Mouse (Mus musculus) ES-Bruce4 (cell line): ENCODE results near the gene Il33. TPM values are rescaled to one million over a fixed set of nuclear protein-coding genes. Genes with fewer than 3 reads are reported as not detected.

Experiments used
- H3K27ac ChIP-seq: 2 replicates; pipeline ENCODE4 v1.5.1; 2012; ENCODE audit warnings: low read length, inconsistent platforms; ENCODE audit not compliant: insufficient read depth
- H3K27me3 ChIP-seq: 2 replicates; pipeline ENCODE4 v1.6.1; 2012; ENCODE audit warnings: mild to moderate bottlenecking, low read length, inconsistent platforms; ENCODE audit not compliant: control insufficient read depth, poor library complexity, insufficient read depth, severe bottlenecking
- H3K36me3 ChIP-seq: 2 replicates; pipeline ENCODE4 v1.6.1; 2012; ENCODE audit warnings: inconsistent platforms, mild to moderate bottlenecking, low read length, moderate library complexity; ENCODE audit not compliant: control insufficient read depth, poor library complexity, insufficient read depth, severe bottlenecking
- H3K4me1 ChIP-seq: one replicate; pipeline ENCODE4 v1.8.1; 2011; ENCODE audit warnings: low read length; ENCODE audit not compliant: control insufficient read depth, insufficient read depth
- H3K4me3 ChIP-seq: 2 replicates; pipeline ENCODE4 v1.5.1; 2011; ENCODE audit warnings: low read depth, mild to moderate bottlenecking, low read length
- H3K9ac ChIP-seq: 2 replicates; pipeline ENCODE4 v1.6.1; 2012; ENCODE audit warnings: low read depth, mild to moderate bottlenecking, inconsistent platforms; ENCODE audit not compliant: poor library complexity, severe bottlenecking
- H3K9me3 ChIP-seq: replicated peaks from 2 replicates; pipeline ENCODE4 v1.6.1; 2012; ENCODE audit warnings: mild to moderate bottlenecking, low read length, inconsistent platforms; ENCODE audit not compliant: control insufficient read depth, poor library complexity, insufficient read depth, severe bottlenecking
- CTCF ChIP-seq: IDR thresholded peaks from one replicate; pipeline ENCODE4 v1.8.1; 2011; ENCODE audit warnings: low read depth, low read length
- EP300 ChIP-seq: IDR thresholded peaks from 2 replicates; pipeline ENCODE4 v1.6.1; 2011; ENCODE audit warnings: low read depth, low read length; ENCODE audit not compliant: insufficient read depth
- POLR2A ChIP-seq: IDR thresholded peaks from one replicate; pipeline ENCODE4 v1.8.1; 2011; ENCODE audit warnings: low read length; ENCODE audit not compliant: insufficient read depth
- polyA plus RNA-seq: library from polyadenylated mRNA; stranded (reverse); fragments of >200 nt; gene quantifications from 2 replicates; pipeline ENCODE4 v1.2.4, GENCODE M21; 2011; ENCODE audit warnings: low read depth; ENCODE audit not compliant: missing spikeins, insufficient read depth, insufficient read length

Gene Il33
- polyA plus RNA-seq, 1 experiment, result 5.3 TPM

DNA sequence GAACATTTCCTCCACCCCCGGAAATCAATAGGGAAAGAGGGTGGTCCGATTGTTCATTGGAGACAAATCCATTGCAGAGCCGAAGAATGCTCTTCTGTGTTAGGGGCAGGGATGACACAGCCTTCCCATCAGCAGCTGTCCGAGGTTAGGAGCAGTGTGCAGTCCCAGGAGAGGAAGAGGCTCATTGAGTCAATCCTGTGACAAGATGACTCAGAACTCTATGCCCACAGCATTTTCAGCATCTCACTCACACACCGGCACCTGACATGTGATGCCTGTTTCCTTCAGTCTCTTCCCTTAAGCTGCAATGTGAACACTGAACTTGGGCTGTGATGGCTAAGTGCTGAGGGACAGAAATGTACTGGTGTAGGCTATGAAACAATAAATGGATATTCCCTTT is 7.5 kb upstream of the Il33 start:
- Histone ChIP-seq H3K27ac (no peak overlapping the region), H3K36me3 (no peaks in the 10 kb centered on the region), H3K9ac (no peak overlapping the region), H3K4me1 (no peaks in the 10 kb centered on the region), H3K27me3 (no peaks in the 10 kb centered on the region), H3K9me3 (no peaks in the 10 kb centered on the region), H3K4me3 (no peak overlapping the region)
- TF ChIP-seq POLR2A (no peak), CTCF (no peak), EP300 (no peak)

DNA sequence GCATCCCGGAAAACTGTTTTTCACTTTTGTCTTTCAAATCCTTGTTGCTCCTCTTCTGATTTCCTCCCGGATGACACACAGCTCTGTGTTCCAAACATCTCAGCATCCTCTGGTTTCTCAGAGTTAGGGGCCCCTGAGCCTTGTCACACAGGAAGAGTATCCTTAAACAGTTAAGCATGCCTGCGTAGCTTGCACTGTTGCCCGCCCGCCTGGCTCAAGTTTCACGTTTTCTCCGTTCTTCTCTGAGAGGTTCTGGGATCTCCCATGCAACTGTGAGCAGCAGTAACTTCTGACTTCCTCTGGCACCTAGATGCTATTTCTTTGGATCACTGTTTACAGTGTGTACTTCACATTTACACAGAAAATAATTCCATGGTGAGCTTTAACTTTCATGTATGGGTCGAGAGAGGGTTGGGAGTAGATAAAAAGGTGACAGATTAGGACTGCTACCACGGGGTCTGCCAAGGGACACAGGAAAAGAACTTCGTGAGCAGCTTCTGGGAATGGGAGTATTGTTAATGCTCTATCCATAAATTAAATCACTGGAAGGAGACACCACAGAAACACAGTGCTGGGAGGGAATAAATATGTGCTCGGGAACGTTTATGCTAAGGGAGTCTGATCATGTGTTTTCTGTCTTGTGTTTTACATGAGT is 1.3 kb downstream of the Il33 start:
- H3K4me3 ChIP-seq, result no peak overlapping the region
- no peaks in the 10 kb centered on the region for H3K4me1 ChIP-seq
- H3K9me3 ChIP-seq, result no peaks in the 10 kb centered on the region
- H3K27ac ChIP-seq, result no peak overlapping the region
- no peaks in the 10 kb centered on the region for H3K36me3 ChIP-seq
- H3K27me3 ChIP-seq, result no peaks in the 10 kb centered on the region; the same call in 1 of the 2 replicates
- TF ChIP-seq CTCF (no peak), EP300 (no peak), POLR2A (no peak)
- H3K9ac ChIP-seq, result no peak overlapping the region

DNA sequence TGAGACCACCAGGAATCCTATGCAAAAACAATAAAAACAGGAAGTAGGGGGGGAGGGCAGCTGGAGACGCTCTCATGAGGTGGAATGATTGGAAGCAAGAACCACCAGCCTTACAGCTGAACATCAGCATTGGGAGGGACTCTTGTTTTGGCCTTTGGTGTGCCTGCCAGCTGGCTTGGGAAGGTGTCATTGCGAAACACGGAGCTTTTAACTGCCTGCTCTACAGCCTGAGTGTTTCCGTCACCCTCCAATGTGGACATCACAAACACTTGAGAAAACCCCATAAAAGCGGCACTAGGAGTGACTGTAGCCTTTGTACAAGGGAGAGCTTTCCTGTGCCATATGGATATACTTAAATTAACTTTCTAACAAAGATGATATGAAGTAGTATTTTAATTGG is 5.4 kb downstream of the Il33 start:
- no peak overlapping the region for H3K27ac ChIP-seq
- H3K4me3 ChIP-seq, result no peak overlapping the region
- TF ChIP-seq EP300 (no peak), CTCF (no peak), POLR2A (no peak)
- no peaks in the 10 kb centered on the region for H3K9me3 ChIP-seq
- no peaks in the 10 kb centered on the region; the same call in 1 of the 2 replicates for H3K27me3 ChIP-seq
- no peak overlapping the region for H3K9ac ChIP-seq
- no peaks in the 10 kb centered on the region for H3K36me3 ChIP-seq
- no peaks in the 10 kb centered on the region for H3K4me1 ChIP-seq

DNA sequence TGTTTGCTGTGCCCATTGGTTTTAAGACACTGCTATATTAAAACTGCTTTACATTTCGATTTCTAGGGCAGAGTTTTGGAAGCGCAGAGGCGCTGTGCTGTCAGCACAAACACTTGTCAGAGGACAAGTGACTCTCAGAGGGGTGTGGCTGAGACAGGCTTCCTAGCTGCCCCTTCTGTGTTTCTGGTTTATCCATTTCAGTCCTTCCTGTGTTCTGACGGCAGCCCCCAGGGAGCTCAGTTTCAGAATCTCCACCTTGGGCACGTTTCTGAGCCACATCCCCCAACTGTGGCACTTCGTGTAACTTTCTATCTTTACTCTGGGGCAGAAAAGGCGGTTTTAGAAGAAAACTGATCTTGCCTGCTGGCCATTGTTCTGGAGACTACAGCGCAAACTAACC is 12.5 kb downstream of the Il33 start:
- Histone ChIP-seq H3K27ac (no peak overlapping the region), H3K27me3 (no peaks in the 10 kb centered on the region), H3K9ac (no peak overlapping the region), H3K36me3 (no peaks in the 10 kb centered on the region), H3K4me1 (peaks cover 1% of the 10 kb centered on the region), H3K9me3 (no peaks in the 10 kb centered on the region), H3K4me3 (no peak overlapping the region)
- TF ChIP-seq CTCF, result no peak
- TF ChIP-seq EP300, result no peak
- no peak for TF ChIP-seq POLR2A

DNA sequence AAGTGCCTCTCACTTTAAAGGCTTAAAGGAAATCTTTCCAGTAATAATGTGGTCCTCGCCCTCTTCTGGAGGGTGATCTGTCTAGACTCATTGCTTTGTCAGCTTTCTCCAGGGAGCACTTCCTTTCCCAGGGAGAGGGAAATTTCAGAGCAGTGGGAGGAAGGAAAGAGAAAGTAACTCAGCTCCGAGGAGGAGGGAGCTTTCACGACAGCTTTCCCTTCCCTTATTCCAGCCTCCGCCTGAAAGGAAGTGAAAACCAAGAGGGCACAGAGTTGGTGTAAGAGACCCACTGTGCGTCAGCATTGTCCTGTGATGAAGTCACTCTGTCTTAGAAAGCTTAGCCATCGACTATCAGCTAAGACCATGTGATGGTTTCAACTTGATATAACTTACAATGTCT is 15.3 kb downstream of the Il33 start:
- no peaks in the 10 kb centered on the region for H3K36me3 ChIP-seq
- peaks cover 1% of the 10 kb centered on the region for H3K4me1 ChIP-seq
- no peak overlapping the region for H3K9ac ChIP-seq
- no peaks in the 10 kb centered on the region for H3K9me3 ChIP-seq
- H3K27me3 ChIP-seq, result no peaks in the 10 kb centered on the region
- H3K4me3 ChIP-seq, result no peak overlapping the region
- no peak overlapping the region for H3K27ac ChIP-seq
- TF ChIP-seq POLR2A (no peak), EP300 (no peak), CTCF (no peak)

DNA sequence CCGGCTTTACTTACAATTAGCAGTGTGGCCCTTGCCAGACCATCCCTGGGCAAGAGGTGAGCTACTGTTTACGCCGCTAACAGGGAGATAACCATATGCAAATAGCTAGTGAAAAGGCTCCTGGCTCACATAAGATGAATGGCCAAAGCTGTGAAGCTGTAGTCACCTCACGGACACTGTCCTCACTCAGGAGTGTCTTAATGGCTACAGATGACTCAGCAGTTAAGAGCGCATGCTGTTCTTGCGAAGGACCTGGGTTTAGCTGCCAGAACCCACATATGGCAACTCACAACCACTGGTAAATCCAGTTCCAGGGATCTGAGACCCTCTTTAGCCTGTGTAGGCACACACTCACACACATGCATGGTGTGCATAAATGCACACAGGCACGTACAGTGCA is 16.3 kb downstream of the Il33 start:
- peaks cover 1% of the 10 kb centered on the region for H3K4me1 ChIP-seq
- TF ChIP-seq EP300 (no peak), CTCF (no peak), POLR2A (no peak)
- H3K4me3 ChIP-seq, result no peak overlapping the region
- no peaks in the 10 kb centered on the region for H3K27me3 ChIP-seq
- no peak overlapping the region for H3K9ac ChIP-seq
- H3K36me3 ChIP-seq, result no peaks in the 10 kb centered on the region
- H3K27ac ChIP-seq, result no peak overlapping the region
- no peaks in the 10 kb centered on the region for H3K9me3 ChIP-seq
